Mouse (Mus musculus): ENCODE measurements at regions not wholly inside any gene's neighbourhood (a gene's known extent, or its start where the extent isn't known, plus 50 kb on each side); places are given as distances from the start of the nearest gene placed in this dataset.

GRCm38 (mm10) chr5:46488140-46488942 lies 630.9 kb upstream of the Lcorl start:
- no peak for DNase-seq

- DNase-seq = no peak
Measured at GRCm38 (mm10) chr5:46486740-46487326, 629.4 kb upstream of the Lcorl start.

- no peak for DNase-seq
Measured at GRCm38 (mm10) chr5:46456356-46456755, 598.9 kb upstream of the Lcorl start.

GRCm38 (mm10) chr5:46448274-46448673 lies 590.9 kb upstream of the Lcorl start:
- peak in 1 of 2 experiments; percentile 58 for DNase-seq

GRCm38 (mm10) chr5:46445844-46446243 lies 588.4 kb upstream of the Lcorl start:
- peak; percentile 14 to 26 for DNase-seq

- no peak for DNase-seq
Measured at GRCm38 (mm10) chr5:46445122-46445521, 587.7 kb upstream of the Lcorl start.

- no peak for DNase-seq
Measured at GRCm38 (mm10) chr5:46443805-46444340, 586.5 kb upstream of the Lcorl start.

GRCm38 (mm10) chr5:46442600-46443248 lies 585.3 kb upstream of the Lcorl start:
- DNase-seq = no peak

- peak in 1 of 2 experiments; percentile 22 for DNase-seq
Measured at GRCm38 (mm10) chr5:46441716-46442115, 584.3 kb upstream of the Lcorl start.

GRCm38 (mm10) chr5:46431644-46432367 lies 574.4 kb upstream of the Lcorl start:
- DNase-seq = no peak

GRCm38 (mm10) chr5:46422738-46423137 lies 565.3 kb upstream of the Lcorl start:
- no peak for DNase-seq

GRCm38 (mm10) chr5:46406969-46407368 lies 549.6 kb upstream of the Lcorl start:
- DNase-seq = no peak

- no peak for DNase-seq
Measured at GRCm38 (mm10) chr5:46406404-46406803, 549.0 kb upstream of the Lcorl start.

GRCm38 (mm10) chr5:46386591-46386990 lies 529.2 kb upstream of the Lcorl start:
- no peak for DNase-seq

GRCm38 (mm10) chr5:46367328-46367727 lies 509.9 kb upstream of the Lcorl start:
- no peak for DNase-seq

- no peak for DNase-seq
Measured at GRCm38 (mm10) chr5:46363661-46364060, 506.2 kb upstream of the Lcorl start.

- DNase-seq = no peak
Measured at GRCm38 (mm10) chr5:46361637-46362036, 504.2 kb upstream of the Lcorl start.

- DNase-seq = no peak
Measured at GRCm38 (mm10) chr5:46348448-46348847, 491.0 kb upstream of the Lcorl start.

GRCm38 (mm10) chr5:46347368-46348083 lies 490.1 kb upstream of the Lcorl start:
- DNase-seq = peak; percentile 49 to 76

GRCm38 (mm10) chr5:46338461-46338860 lies 481.0 kb upstream of the Lcorl start:
- no peak for DNase-seq

- DNase-seq = no peak
Measured at GRCm38 (mm10) chr5:46330880-46331279, 473.5 kb upstream of the Lcorl start.

Measured in lung, postnatal 4 days (tissue).